Mouse (Mus musculus): ENCODE measurements at regions not wholly inside any gene's neighbourhood (a gene's known extent, or its start where the extent isn't known, plus 50 kb on each side); places are given as distances from the start of the nearest gene placed in this dataset.

GRCm38 (mm10) chr16:19203681-19204080, 110.2 kb downstream of the Olfr164 start:
- DNase-seq (ENCODE audit: low spot score in 2 of 2), result no peak

- DNase-seq (ENCODE audit: low spot score in 2 of 2), result no peak
Observed at GRCm38 (mm10) chr16:19200977-19201376, 112.9 kb downstream of the Olfr164 start.

GRCm38 (mm10) chr16:19199724-19200544, 113.9 kb downstream of the Olfr164 start:
- DNase-seq (ENCODE audit: low spot score in 2 of 2), result peak in 1 of 2 experiments; percentile 27

- DNase-seq (ENCODE audit: low spot score in 2 of 2), result peak in 1 of 2 experiments; percentile 16
Observed at GRCm38 (mm10) chr16:19198539-19199385, 115.1 kb downstream of the Olfr164 start.

GRCm38 (mm10) chr16:19197638-19198440, 116.0 kb downstream of the Olfr164 start:
- DNase-seq (ENCODE audit: low spot score in 2 of 2), result no peak

- no peak for DNase-seq (ENCODE audit: low spot score in 2 of 2)
Observed at GRCm38 (mm10) chr16:19185434-19186256, 128.2 kb downstream of the Olfr164 start.

GRCm38 (mm10) chr16:19179214-19180010, 134.5 kb downstream of the Olfr164 start:
- DNase-seq (ENCODE audit: low spot score in 2 of 2), result peak in 1 of 2 experiments; percentile 55

GRCm38 (mm10) chr16:19153046-19153445, 160.8 kb downstream of the Olfr164 start:
- no peak for DNase-seq (ENCODE audit: low spot score in 2 of 2)

- DNase-seq (ENCODE audit: low spot score in 2 of 2), result peak in 1 of 2 experiments; percentile 42
Observed at GRCm38 (mm10) chr16:19152465-19152864, 161.4 kb downstream of the Olfr164 start.

- no peak for DNase-seq (ENCODE audit: low spot score in 2 of 2)
Observed at GRCm38 (mm10) chr16:19151110-19151509, 162.8 kb downstream of the Olfr164 start.

GRCm38 (mm10) chr16:19150582-19150981, 163.3 kb downstream of the Olfr164 start:
- no peak for DNase-seq (ENCODE audit: low spot score in 2 of 2)

GRCm38 (mm10) chr16:19146290-19146983, 167.4 kb downstream of the Olfr164 start:
- DNase-seq (ENCODE audit: low spot score in 2 of 2), result peak in 1 of 2 experiments; percentile 78

Data from spleen, postnatal 10 days (tissue).